Mouse (Mus musculus): Measurements from ENCODE around the gene St6galnac3.
A peak's percentile ranks its signal among the peaks of the same experiment; 100 is the strongest.

The St6galnac3 gene

GRCm38 (mm10) chr3:153292363-153292762 lies 432.6 kb downstream of the St6galnac3 start:
- DNase-seq (ENCODE audit: low read depth in 1 of 2, low spot score in 2 of 2) = no peak

GRCm38 (mm10) chr3:153291406-153292045 lies 433.4 kb downstream of the St6galnac3 start:
- DNase-seq (ENCODE audit: low read depth in 1 of 2, low spot score in 2 of 2) = no peak

GRCm38 (mm10) chr3:153289971-153290370 lies 435.0 kb downstream of the St6galnac3 start:
- DNase-seq (ENCODE audit: low read depth in 1 of 2, low spot score in 2 of 2) = no peak

GRCm38 (mm10) chr3:153287564-153287963 lies 437.4 kb downstream of the St6galnac3 start:
- no peak for DNase-seq (ENCODE audit: low read depth in 1 of 2, low spot score in 2 of 2)

GRCm38 (mm10) chr3:153287081-153287480 lies 437.9 kb downstream of the St6galnac3 start:
- DNase-seq (ENCODE audit: low read depth in 1 of 2, low spot score in 2 of 2) = no peak

GRCm38 (mm10) chr3:153282123-153282765 lies 442.7 kb downstream of the St6galnac3 start:
- DNase-seq (ENCODE audit: low read depth in 1 of 2, low spot score in 2 of 2) = no peak

GRCm38 (mm10) chr3:153278249-153278648 lies 446.7 kb downstream of the St6galnac3 start:
- DNase-seq (ENCODE audit: low read depth in 1 of 2, low spot score in 2 of 2) = no peak

GRCm38 (mm10) chr3:153277389-153277999 lies 447.5 kb downstream of the St6galnac3 start:
- DNase-seq (ENCODE audit: low read depth in 1 of 2, low spot score in 2 of 2) = no peak

GRCm38 (mm10) chr3:153276830-153277388 lies 448.1 kb downstream of the St6galnac3 start:
- DNase-seq (ENCODE audit: low read depth in 1 of 2, low spot score in 2 of 2) = no peak

GRCm38 (mm10) chr3:153276101-153276829 lies 448.7 kb downstream of the St6galnac3 start:
- no peak for DNase-seq (ENCODE audit: low read depth in 1 of 2, low spot score in 2 of 2)

- DNase-seq (ENCODE audit: low read depth in 1 of 2, low spot score in 2 of 2) = no peak
Measured at GRCm38 (mm10) chr3:153272241-153272640, 452.7 kb downstream of the St6galnac3 start.

- DNase-seq (ENCODE audit: low read depth in 1 of 2, low spot score in 2 of 2) = no peak
Measured at GRCm38 (mm10) chr3:153267397-153267796, 457.6 kb downstream of the St6galnac3 start.

- no peak for DNase-seq (ENCODE audit: low read depth in 1 of 2, low spot score in 2 of 2)
Measured at GRCm38 (mm10) chr3:153261985-153262384, 463.0 kb downstream of the St6galnac3 start.

- no peak for DNase-seq (ENCODE audit: low read depth in 1 of 2, low spot score in 2 of 2)
Measured at GRCm38 (mm10) chr3:153260225-153260933, 464.6 kb downstream of the St6galnac3 start.

GRCm38 (mm10) chr3:153255910-153256309 lies 469.1 kb downstream of the St6galnac3 start:
- DNase-seq (ENCODE audit: low read depth in 1 of 2, low spot score in 2 of 2) = no peak

- DNase-seq (ENCODE audit: low read depth in 1 of 2, low spot score in 2 of 2) = no peak
Measured at GRCm38 (mm10) chr3:153251653-153252052, 473.3 kb downstream of the St6galnac3 start.

- peak; percentile 39 to 59 for DNase-seq (ENCODE audit: low read depth in 1 of 2, low spot score in 2 of 2)
Measured at GRCm38 (mm10) chr3:153250598-153251257, 474.2 kb downstream of the St6galnac3 start.

- DNase-seq (ENCODE audit: low read depth in 1 of 2, low spot score in 2 of 2) = no peak
Measured at GRCm38 (mm10) chr3:153248866-153249265, 476.1 kb downstream of the St6galnac3 start.

- DNase-seq (ENCODE audit: low read depth in 1 of 2, low spot score in 2 of 2) = no peak
Measured at GRCm38 (mm10) chr3:153248029-153248428, 476.9 kb downstream of the St6galnac3 start.

GRCm38 (mm10) chr3:153242524-153242923 lies 482.4 kb downstream of the St6galnac3 start:
- no peak for DNase-seq (ENCODE audit: low read depth in 1 of 2, low spot score in 2 of 2)

All from monocyte, adult 2 months (primary cell).